Mouse (Mus musculus) adrenal gland, postnatal 36 days (tissue): Measurements from ENCODE around the gene Tmem235. TPM values are rescaled to one million over a fixed set of nuclear protein-coding genes. Genes with fewer than 3 reads are reported as not detected.
"Not testable (repeated sequence)": the region's sequence is repeated elsewhere in the genome, so short reads cannot be mapped to it uniquely, and the experiment has no call there.

Source experiments
- DNase-seq, 2 experiments: peaks; one replicate each; pipeline ENCODE4 v3.0.0; 2021; ENCODE audit warnings: mixed read lengths in 1 of 2
- long read RNA-seq, 2 experiments: library from polyadenylated mRNA; stranded (forward); transcript quantifications; one replicate each; pipeline ENCODE4 v2.0.0; 2021; ENCODE audit warnings: borderline sequencing depth in 2 of 2
- total RNA-seq, 2 experiments: library from RNA; stranded (reverse); gene quantifications; 2 replicates each; pipeline ENCODE4 v1.2.3; 2021

Tmem235 gene
- not detected for total RNA-seq
- long read RNA-seq, experiment 1: 0 reads
- long read RNA-seq, experiment 2: 0 reads

DNA sequence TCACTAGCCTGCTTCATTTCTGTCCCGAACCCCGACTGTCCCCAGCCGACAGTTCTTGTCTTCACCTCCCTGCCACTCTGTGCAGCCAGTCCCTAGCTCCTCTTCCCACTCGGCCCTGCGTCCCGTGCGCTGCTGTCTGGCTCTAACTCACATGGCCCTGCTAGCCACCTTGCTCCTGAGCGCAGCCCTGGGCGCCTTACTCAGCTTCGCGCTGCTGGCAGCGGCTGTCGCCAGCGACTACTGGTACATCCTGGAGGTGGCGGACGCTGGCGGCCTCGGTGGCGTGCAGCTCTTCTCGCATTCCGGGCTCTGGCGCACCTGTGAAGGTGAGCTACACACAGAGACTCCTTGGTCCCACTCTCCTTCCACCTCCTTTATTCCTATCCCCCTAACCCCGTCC is at the start of gene Tmem235:
Tmem235 (plus strand) TSS at position 152 of the 400 bp plus-strand sequence.
- no peak for DNase-seq

GRCm38 (mm10) chr11:117813867-117814266 is 46.7 kb upstream of the Tmem235 start:
- no peak for DNase-seq

DNA sequence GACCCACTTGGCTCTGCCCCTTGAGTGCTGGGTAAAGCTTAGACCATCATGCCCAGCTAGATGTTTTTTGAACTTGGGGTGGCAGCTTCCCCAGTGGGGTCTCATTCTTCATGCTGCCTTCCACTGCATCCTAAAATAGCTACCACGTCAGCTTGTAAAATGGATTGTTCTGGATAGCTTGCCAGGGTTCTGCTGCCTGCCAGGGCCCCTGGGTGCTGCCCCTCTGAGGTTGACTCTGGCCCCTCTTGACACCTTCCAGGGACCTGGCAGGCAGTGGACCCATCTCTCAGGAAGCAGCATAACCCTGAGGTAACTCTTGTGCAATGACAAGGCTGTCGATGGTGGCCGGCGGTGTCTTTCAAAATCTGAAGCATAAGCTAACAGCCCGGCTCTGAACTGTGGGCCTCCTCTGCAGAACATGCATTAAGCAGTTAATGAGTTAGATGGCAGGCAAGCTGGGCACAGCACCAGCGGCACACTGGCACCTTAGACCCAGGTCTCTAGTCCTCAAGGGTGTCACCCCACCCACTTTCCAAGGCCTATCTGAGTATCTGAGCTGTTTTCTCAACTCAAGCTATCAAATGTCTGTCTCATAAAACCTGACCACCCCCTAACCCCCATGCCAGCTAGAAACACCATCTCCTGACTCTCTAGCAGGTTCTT is 45.7 kb upstream of the Tmem235 start:
- DNase-seq: no peak

DNA sequence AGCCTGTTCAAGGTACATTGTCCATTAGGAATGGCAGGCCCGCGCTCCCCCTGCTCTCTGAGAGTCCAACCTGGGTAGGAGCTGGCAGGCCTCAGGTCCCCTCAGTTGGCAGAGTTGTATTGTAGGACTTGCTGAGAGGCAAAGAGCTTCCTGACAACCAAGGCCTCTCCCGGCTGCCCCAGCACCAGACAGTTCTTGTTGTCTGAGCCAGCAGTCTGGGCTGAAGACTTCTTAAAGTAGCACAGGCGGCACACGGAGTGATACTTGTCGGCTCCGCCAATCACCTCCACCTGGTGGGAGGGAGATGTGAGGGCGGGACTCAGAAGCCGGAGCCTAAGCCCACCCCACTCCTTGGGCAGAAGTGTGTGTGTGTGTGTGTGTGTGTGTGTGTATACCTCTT is 44.7 kb upstream of the Tmem235 start:
- not testable (repeated sequence) for DNase-seq

- no peak for DNase-seq
These were observed 44.1 kb upstream of the Tmem235 start for GRCm38 (mm10) chr11:117816389-117816996.

DNA sequence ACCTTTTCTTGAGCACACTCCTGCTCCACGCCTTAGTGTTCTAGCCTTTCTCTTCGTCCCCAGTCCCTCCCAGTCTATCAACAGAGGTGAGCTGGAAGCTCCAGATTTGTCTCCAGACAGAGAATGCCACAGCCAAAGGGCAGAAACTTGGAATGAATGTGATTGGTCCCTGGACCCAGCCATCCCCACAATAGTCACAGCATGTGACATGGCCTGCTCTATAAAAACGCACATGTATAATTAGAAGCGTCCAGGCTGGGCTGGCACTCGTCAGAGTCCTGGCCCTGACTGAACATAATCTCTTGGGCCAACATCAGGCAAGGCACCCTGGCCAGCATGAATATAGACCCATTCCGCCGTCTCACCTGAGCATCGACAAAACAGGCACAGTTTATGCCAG is 41.5 kb upstream of the Tmem235 start:
- no peak for DNase-seq

GRCm38 (mm10) chr11:117820173-117820572 is 40.4 kb upstream of the Tmem235 start:
- no peak for DNase-seq

DNA sequence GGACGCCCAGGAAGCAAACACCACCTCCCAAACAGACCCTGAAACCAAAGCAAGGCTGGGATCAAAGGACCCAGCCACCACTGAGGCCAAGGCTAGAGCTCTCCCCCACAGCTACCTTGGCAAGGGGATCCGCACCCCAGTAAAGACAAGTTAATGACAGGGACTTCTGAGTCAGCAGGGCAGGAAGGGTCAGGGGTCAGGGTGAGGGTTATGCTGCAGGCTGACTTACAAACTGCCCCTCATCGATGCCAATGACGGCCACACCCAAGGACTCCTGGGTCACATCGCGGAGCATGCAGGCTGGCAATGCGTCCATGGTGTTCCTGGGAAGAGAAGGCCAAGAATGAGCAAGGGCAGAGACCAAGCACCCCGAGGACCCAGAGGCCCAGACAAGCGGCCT is 38.7 kb upstream of the Tmem235 start:
- DNase-seq: peak in 1 of 2 experiments; percentile 61

DNA sequence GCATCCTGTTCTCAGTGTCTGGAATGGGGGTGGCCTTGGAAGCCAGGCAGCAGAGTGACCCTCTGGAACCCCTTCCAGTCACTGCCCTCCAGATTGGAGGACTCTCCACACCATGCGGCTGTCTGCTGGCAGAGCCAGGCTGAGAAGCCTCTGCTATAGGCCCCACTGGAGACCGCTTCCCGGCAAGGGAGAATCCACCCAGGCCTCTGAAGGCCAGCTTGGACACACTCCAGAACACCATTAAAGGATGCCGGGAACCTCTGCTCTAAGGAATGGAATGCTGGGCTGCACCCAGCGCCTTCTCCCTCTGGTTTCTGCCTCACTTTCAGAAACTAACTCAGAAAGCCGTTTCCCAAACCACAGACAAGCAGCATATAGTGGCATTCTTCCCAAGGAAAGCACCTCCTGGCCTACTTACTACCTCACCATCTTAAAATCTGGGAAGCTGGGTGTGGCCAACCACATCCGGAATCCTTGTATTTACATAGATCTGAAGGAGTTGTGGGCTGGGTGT is 37.8 kb upstream of the Tmem235 start:
- DNase-seq: peak; percentile 17 to 40

DNA sequence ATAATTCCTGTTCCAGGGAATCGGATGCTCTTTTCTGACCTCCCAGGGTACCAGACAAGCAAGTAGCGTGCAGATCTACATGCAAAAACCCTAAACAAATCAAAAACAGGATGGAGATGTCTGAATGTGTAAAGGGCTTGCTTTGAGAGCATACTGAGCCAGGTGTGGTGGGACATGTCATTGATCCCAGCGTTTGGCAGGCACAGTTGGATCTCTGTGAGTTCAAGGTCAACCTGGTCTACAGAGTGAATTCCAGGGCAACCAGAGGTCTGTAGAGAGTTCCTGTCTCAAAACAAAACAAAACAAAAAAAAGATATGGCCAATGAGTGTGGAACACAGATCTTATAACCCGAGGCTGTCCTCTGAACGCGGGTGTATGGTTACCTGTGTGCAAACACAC is 37.1 kb upstream of the Tmem235 start:
- no peak for DNase-seq

DNA sequence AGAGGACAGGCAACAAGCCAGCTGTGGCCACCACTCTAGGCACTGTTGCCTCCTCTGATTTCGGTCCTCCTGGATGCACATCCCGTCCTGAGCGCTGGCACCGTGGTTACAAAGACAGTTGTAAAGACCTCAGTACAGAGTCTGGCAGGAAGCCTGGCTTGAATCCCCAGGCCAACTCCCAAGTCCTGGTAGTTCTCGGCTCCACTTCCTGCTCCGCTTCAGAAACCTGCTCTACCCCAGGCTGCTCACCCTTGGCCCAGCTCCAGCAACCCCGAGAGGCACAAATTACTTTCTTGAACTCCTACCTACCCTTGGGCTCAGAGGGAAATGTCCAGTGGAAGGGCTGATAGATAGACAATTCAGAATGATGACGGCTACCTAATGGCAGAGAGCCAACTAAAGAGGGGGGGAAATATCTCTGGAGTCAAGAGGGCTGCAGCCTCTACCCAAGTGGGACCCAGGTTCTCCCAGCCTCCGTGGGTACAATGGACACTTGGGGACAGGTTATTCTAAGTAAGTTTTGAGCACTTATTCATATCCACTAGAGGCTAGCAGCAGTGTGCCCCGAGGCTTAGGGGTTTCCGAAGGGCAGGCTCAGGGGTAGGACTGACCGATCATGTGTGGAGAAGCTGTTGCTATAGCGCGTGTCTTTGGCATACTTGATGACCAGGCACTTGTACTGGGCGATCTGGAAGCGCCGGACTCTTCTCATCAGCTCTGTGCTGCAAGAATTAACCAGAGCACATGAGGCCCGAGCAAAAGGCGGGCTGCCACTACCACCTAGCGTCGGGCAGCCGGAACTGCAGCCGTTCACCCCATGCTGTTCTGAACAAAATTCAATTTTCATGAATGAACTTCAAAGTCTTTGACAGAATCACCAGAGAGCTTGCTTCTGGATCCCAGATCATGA is 36.2 kb upstream of the Tmem235 start:
- DNase-seq: peak; percentile 82 to 85

DNA sequence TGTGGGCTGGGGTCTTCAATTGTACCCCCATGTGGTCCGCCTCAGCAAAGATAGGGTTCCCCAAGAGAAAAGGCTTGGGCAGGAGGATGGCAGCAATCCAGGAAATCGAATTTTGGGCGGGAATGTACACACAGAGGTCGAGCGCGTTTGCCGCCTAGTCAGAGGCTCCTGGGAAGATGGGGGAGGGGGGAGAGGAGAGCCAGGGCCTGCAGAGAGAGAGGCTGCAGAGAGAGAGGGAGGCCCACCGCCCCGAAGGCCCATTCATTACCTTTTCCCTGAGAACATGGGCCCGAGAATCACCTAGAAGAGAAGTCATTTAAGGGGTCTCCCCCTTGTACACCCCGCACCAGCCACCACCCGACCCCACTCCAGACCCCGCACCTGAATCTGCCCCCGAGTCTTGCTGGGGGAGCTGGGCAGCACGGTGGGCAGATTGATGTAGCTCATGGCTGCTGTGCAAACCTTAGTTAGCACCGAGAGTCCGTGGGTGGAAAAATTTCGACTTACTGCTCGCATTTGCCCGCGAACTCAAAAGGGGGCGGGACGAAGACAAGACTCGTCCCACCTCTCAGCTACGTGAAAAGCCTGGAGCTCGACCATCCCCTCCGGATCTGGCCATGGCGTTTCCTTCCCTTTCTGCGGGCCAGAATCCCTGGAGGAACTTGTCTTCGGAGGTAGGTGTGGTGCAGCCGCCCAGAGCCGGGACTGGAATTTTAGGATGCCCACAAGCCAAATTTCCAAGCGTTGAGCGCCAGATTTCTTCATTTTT is 35.0 kb upstream of the Tmem235 start, which contains the start of the genes Afmid and Tk1:
Afmid (plus strand) TSS at position 592 of the 769 bp plus-strand sequence.
Tk1 (minus strand) TSS at position 760 of the 769 bp plus-strand sequence.
- peak; percentile 78 to 83 for DNase-seq

DNA sequence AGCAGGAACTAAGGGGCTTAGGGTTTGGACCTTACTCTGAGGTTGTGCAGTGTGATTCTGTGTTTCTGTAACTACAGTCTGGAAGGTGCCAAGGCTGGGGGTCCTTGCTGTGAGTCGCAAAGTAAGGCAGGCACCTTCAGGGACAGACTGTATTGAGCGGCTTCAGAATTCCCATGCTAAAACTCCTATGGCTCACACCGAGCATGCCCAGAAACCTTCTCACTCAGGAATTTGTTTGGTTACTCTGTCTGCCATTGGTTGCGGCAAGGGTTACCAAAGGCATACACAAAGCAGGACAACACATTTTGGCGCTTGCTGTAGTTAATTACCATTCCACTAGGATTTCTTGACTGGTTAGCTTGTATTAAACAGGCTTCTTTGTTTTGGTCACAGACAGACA is 34.4 kb upstream of the Tmem235 start:
- no peak for DNase-seq

DNA sequence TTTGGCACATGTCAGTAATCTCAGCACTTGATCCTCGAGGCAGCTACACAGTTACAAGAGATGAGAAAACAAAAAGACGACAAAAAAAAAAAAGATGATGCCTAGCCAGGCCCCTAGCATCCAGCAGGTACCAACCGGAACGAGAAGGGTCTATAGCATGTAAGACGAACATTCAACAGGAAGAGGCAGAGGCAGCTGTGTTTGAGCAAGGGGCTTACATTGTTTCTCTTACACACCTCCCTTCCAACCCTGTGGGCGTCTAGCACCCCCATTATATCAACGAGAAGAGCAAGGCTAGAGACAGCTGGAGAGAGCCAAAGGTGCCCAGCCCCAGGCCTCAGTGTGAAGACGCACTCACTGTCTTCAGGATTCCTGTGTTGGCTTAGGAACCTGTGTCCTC is 33.6 kb upstream of the Tmem235 start:
- no peak for DNase-seq

DNA sequence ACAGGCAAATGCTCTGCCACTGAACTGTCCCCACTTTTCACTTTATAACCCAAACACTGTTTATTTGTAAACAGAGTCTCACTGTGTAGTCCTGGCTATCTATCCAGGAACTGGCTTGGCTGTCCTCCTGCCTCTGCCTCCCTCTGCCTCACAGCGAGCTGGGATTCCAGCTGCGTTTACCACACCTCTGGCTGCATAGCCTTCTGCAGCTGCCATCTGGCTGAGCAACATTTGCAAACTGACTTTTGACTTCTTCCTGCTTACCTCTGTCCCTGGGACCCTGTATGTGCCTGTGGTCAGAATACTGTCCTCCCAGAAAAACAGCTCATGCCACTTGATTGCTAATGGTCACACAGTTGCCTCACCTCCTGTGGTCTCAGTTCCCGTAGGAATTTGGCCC is 33.2 kb upstream of the Tmem235 start:
- no peak for DNase-seq

- DNase-seq: peak in 1 of 2 experiments; percentile 29
These were observed 32.2 kb upstream of the Tmem235 start for GRCm38 (mm10) chr11:117828149-117828887.

DNA sequence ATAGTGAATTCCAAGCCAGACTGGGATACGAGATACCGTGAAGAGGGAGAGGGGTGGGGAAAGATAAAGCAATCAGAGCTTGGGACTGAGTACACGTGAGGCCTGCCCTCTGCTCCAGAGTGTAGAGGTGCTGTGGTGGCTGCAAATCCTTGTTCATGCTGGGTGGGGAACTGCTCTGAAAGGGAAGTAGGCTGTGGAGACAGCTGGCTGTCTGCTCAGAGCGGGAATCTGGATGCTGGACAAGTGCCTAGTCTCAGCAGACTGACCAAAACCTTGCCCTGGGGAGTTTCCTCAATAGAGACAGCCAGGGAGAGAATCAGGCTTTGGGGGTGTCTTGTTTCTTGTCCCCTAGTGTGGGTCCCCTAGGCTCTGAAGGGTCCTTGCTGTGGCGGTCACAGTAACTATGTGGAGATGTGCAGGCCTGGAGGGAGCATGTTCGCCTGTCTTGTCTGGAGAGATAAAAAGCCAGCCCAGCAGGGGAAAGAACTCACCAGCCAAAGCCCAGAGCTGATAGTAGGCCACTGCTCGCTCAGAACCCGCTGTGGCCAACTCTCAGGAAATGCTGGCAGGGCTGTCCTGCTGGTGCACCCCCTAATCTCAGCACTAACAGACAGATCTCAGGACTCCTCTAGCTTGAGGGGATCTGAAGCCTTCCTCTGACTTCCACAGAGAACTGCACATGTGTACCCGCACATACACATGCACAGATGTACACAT is 31.5 kb upstream of the Tmem235 start:
- peak; percentile 41 to 53 for DNase-seq

- peak; percentile 33 to 61 for DNase-seq
These were observed 30.8 kb upstream of the Tmem235 start for GRCm38 (mm10) chr11:117829671-117830215.

DNA sequence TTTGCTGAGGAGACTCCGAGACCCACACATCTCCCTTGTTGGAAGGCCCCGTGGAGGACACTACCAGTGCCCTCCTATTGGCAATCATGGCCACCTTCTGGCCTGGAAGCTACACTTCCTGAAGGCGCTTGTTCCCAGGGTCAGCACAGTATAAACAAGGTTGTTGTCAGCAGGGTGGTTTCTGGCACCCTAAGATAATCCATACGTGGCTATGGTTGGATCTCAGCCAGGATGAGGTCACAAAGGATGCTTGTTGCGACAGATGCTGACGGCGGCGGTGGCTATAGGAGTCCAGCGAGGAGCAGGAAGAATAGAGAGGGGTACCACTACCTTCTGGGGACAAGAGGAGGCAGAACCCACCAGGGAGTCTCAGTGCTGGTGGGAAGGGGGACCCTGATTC is 30.2 kb upstream of the Tmem235 start:
- no peak for DNase-seq
